Mouse (Mus musculus) E14TG2a.4 (cell line): Measurements from ENCODE around the gene Acoxl.

ENCODE experiments used
- CTCF ChIP-seq: conservative IDR thresholded peaks from 2 replicates; pipeline ENCODE4 v1.5.1; 2014; ENCODE audit warnings: low read length
- NANOG ChIP-seq: IDR thresholded peaks from 2 replicates; pipeline ENCODE4 v1.6.1; 2014; ENCODE audit warnings: borderline replicate concordance, low read length, mixed read lengths
- POU5F1 ChIP-seq: IDR thresholded peaks from 2 replicates; pipeline ENCODE4 v1.6.1; 2014; ENCODE audit warnings: low read length, borderline replicate concordance

GRCm38 (mm10) chr2:127914047-127914446, 75.4 kb downstream of the Acoxl start:
- TF ChIP-seq CTCF (no peak), POU5F1 (no peak), NANOG (no peak)
